Mouse (Mus musculus): ENCODE data around the gene Zfp978.
"Not testable (repeated sequence)": the region's sequence is repeated elsewhere in the genome, so short reads cannot be mapped to it uniquely, and the experiment has no call there.

Zfp978 gene

GRCm38 (mm10) chr4:147416365-147416764 lies 55.3 kb downstream of the Zfp978 start:
- not testable (repeated sequence) for DNase-seq (ENCODE audit: low spot score)

- DNase-seq (ENCODE audit: low spot score): no peak
These were observed 56.2 kb downstream of the Zfp978 start for GRCm38 (mm10) chr4:147417157-147417778.

GRCm38 (mm10) chr4:147417921-147418320 lies 56.8 kb downstream of the Zfp978 start:
- no peak for DNase-seq (ENCODE audit: low spot score)

GRCm38 (mm10) chr4:147418333-147418732 lies 57.2 kb downstream of the Zfp978 start:
- not testable (repeated sequence) for DNase-seq (ENCODE audit: low spot score)

- not testable (repeated sequence) for DNase-seq (ENCODE audit: low spot score)
These were observed 58.1 kb downstream of the Zfp978 start for GRCm38 (mm10) chr4:147419190-147419589.

GRCm38 (mm10) chr4:147419756-147420590 lies 58.9 kb downstream of the Zfp978 start:
- DNase-seq (ENCODE audit: low spot score): not testable (repeated sequence)

GRCm38 (mm10) chr4:147420794-147421193 lies 59.7 kb downstream of the Zfp978 start:
- DNase-seq (ENCODE audit: low spot score): no peak

GRCm38 (mm10) chr4:147421316-147421715 lies 60.2 kb downstream of the Zfp978 start:
- DNase-seq (ENCODE audit: low spot score): not testable (repeated sequence)

GRCm38 (mm10) chr4:147423140-147423539 lies 62.0 kb downstream of the Zfp978 start:
- DNase-seq (ENCODE audit: low spot score): no peak

- no peak for DNase-seq (ENCODE audit: low spot score)
These were observed 62.7 kb downstream of the Zfp978 start for GRCm38 (mm10) chr4:147423641-147424298.

GRCm38 (mm10) chr4:147424404-147424803 lies 63.3 kb downstream of the Zfp978 start:
- DNase-seq (ENCODE audit: low spot score): not testable (repeated sequence)

- not testable (repeated sequence) for DNase-seq (ENCODE audit: low spot score)
These were observed 64.7 kb downstream of the Zfp978 start for GRCm38 (mm10) chr4:147425615-147426347.

- DNase-seq (ENCODE audit: low spot score): no peak
These were observed 69.5 kb downstream of the Zfp978 start for GRCm38 (mm10) chr4:147430651-147431050.

- DNase-seq (ENCODE audit: low spot score): not testable (repeated sequence)
These were observed 70.8 kb downstream of the Zfp978 start for GRCm38 (mm10) chr4:147431696-147432442.

GRCm38 (mm10) chr4:147432443-147432790 lies 71.3 kb downstream of the Zfp978 start:
- no peak for DNase-seq (ENCODE audit: low spot score)

GRCm38 (mm10) chr4:147433017-147433416 lies 71.9 kb downstream of the Zfp978 start:
- no peak for DNase-seq (ENCODE audit: low spot score)

GRCm38 (mm10) chr4:147433874-147434273 lies 72.8 kb downstream of the Zfp978 start:
- no peak for DNase-seq (ENCODE audit: low spot score)
